ENCODE assay signal across 15 mouse cellular contexts in the genomic region with DNA sequence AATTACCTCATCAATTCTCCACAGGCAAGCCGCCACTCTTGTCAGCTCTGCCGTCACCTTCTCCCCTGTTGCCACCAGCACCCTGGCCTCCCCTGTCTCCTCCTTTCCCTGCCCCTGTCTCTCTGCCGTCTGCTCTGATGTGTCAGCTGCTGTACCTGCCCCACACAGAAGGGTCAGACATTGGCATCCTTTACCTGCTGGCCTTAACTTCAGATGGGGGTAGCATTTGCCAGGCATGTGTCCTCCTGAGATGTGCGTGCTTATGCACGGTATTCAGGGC. TPM values are rescaled to one million over a fixed set of nuclear protein-coding genes. Genes with fewer than 3 reads are reported as not detected.
DNase-seq lines count a peak whose midpoint lies in the region; ATAC-seq and TF ChIP-seq lines count a peak whose summit lies in the region.
"Had no signal": no experiment of that assay in that cellular context is flagged by ENCODE, and none has a peak within 500 bp of the region (broad histone marks: within the 10 kb centered on the region; RNA-seq: fewer than 3 reads in every experiment).

No protein-coding gene starts in this region.

- no peak overlapping the region for H3K4me2 ChIP-seq in midbrain, embryonic 12.5 days (replicated peaks)
- no peak overlapping the region for H3K4me2 ChIP-seq in hindbrain, embryonic 11.5 days (replicated peaks; ENCODE audit: low read depth, low read length)
- H3K4me2 ChIP-seq in hindbrain, postnatal 0 days (ENCODE audit: low read depth, low read length) = no peak overlapping the region
- H3K4me2 ChIP-seq in stomach, embryonic 16.5 days (ENCODE audit: low read depth, low read length) = no peak overlapping the region
- H3K4me2 ChIP-seq: embryonic facial prominence, embryonic 15.5 days had no signal

- no peaks in the 10 kb centered on the region for H3K9me3 ChIP-seq in midbrain, embryonic 12.5 days
- H3K9me3 ChIP-seq in midbrain, embryonic 10.5 days (replicated peaks) = no peaks in the 10 kb centered on the region
- H3K9me3 ChIP-seq in hindbrain, embryonic 11.5 days (ENCODE audit: control insufficient read depth, low read length) = no peaks in the 10 kb centered on the region
- no peaks in the 10 kb centered on the region for H3K9me3 ChIP-seq in hindbrain, postnatal 0 days (ENCODE audit: low read length)
- H3K9me3 ChIP-seq in stomach, embryonic 16.5 days (replicated peaks; ENCODE audit: control insufficient read depth, low read length) = no peaks in the 10 kb centered on the region
- H3K9me3 ChIP-seq: embryonic facial prominence, embryonic 15.5 days had no signal

- WGBS in midbrain, embryonic 12.5 days = 86% methylated on average over 5 of the region's 5 CpGs
- WGBS in midbrain, embryonic 10.5 days = 86% methylated on average over 5 of the region's 5 CpGs
- WGBS in hindbrain, embryonic 11.5 days = 81% methylated on average over 5 of the region's 5 CpGs
- 37% methylated on average over 5 of the region's 5 CpGs for WGBS in hindbrain, postnatal 0 days
- 62% methylated on average over 5 of the region's 5 CpGs for WGBS in stomach, embryonic 16.5 days

- H3K4me1 ChIP-seq in midbrain, embryonic 12.5 days = peaks cover 6% of the 10 kb centered on the region; the same call in 1 of the 2 replicates
- H3K4me1 ChIP-seq in midbrain, embryonic 10.5 days = no peaks in the 10 kb centered on the region
- H3K4me1 ChIP-seq in hindbrain, embryonic 11.5 days (replicated peaks; ENCODE audit: control insufficient read depth, insufficient read depth, low read length) = 0 out of 2 replicates have a peak, but pooled peaks cover 2% of the 10 kb centered on the region
- no peaks in the 10 kb centered on the region for H3K4me1 ChIP-seq in hindbrain, postnatal 0 days (ENCODE audit: insufficient read depth, low read length)
- peaks cover 8% of the 10 kb centered on the region; the same call in 1 of the 2 replicates for H3K4me1 ChIP-seq in stomach, embryonic 16.5 days (ENCODE audit: control insufficient read depth, insufficient read depth, low read length)
- H3K4me1 ChIP-seq: embryonic facial prominence, embryonic 15.5 days had no signal

- DNase-seq in midbrain, embryonic 10.5 days (ENCODE audit: low spot score) = no peak
- DNase-seq in hindbrain, embryonic 11.5 days (ENCODE audit: low spot score) = no peak
- no peak for DNase-seq in hindbrain, postnatal 0 days (ENCODE audit: low spot score)
- DNase-seq in T-cell, adult 2 months (ENCODE audit: low spot score) = no peak
- DNase-seq in heart, postnatal 4 days = no peak
- DNase-seq: kidney, adult 18-20 months; lung, adult 2 months had no signal

- H3K27me3 ChIP-seq in midbrain, embryonic 12.5 days = no peaks in the 10 kb centered on the region
- H3K27me3 ChIP-seq in midbrain, embryonic 10.5 days (ENCODE audit: low read depth, poor library complexity, severe bottlenecking) = no peaks in the 10 kb centered on the region
- H3K27me3 ChIP-seq in hindbrain, embryonic 11.5 days (ENCODE audit: control insufficient read depth, insufficient read depth, low read length) = no peaks in the 10 kb centered on the region
- H3K27me3 ChIP-seq in hindbrain, postnatal 0 days (ENCODE audit: insufficient read depth, low read length) = no peaks in the 10 kb centered on the region
- no peaks in the 10 kb centered on the region for H3K27me3 ChIP-seq in stomach, embryonic 16.5 days (ENCODE audit: control insufficient read depth, insufficient read depth, low read length)
- H3K27me3 ChIP-seq: embryonic facial prominence, embryonic 15.5 days had no signal

- H3K36me3 ChIP-seq in midbrain, embryonic 12.5 days = peaks cover 13% of the 10 kb centered on the region
- peaks cover 24% of the 10 kb centered on the region for H3K36me3 ChIP-seq in midbrain, embryonic 10.5 days
- no peaks in the 10 kb centered on the region for H3K36me3 ChIP-seq in hindbrain, embryonic 11.5 days (ENCODE audit: control insufficient read depth, insufficient read depth, low read length)
- H3K36me3 ChIP-seq in hindbrain, postnatal 0 days (ENCODE audit: insufficient read depth, low read length) = peaks cover 13% of the 10 kb centered on the region; the same call in 1 of the 2 replicates
- no peaks in the 10 kb centered on the region for H3K36me3 ChIP-seq in stomach, embryonic 16.5 days (ENCODE audit: control insufficient read depth, insufficient read depth, low read length)

- H3K9ac ChIP-seq in midbrain, embryonic 12.5 days (replicated peaks) = no peak overlapping the region
- no peak overlapping the region; the same call in 1 of the 2 replicates for H3K9ac ChIP-seq in hindbrain, embryonic 11.5 days (ENCODE audit: low read depth, low read length)
- H3K9ac ChIP-seq in hindbrain, postnatal 0 days (replicated peaks; ENCODE audit: low read length) = peak overlapping the region; percentile 37; the same call in 1 of the 2 replicates
- H3K9ac ChIP-seq in stomach, embryonic 16.5 days (ENCODE audit: low read length) = no peak overlapping the region
- H3K9ac ChIP-seq: embryonic facial prominence, embryonic 15.5 days had no signal

- no peak for ATAC-seq in midbrain, embryonic 12.5 days (ENCODE audit: low FRiP score, low read depth)
- ATAC-seq in hindbrain, embryonic 11.5 days (ENCODE audit: low FRiP score) = no peak
- ATAC-seq in hindbrain, postnatal 0 days = no peak
- no peak for ATAC-seq in stomach, embryonic 16.5 days (ENCODE audit: insufficient read depth, low FRiP score)
- ATAC-seq: CD4-positive, CD25-positive, alpha-beta regulatory T cell, adult 4 months had no signal

- H3K27ac ChIP-seq in midbrain, embryonic 12.5 days (replicated peaks) = peak overlapping the region; percentile 52; the same call in 1 of the 2 replicates
- H3K27ac ChIP-seq in midbrain, embryonic 10.5 days (replicated peaks) = no peak overlapping the region
- peak overlapping the region; percentile 72 for H3K27ac ChIP-seq in hindbrain, embryonic 11.5 days (ENCODE audit: low read depth, low read length)
- peak overlapping the region; percentile 52 for H3K27ac ChIP-seq in hindbrain, postnatal 0 days
- 0 out of 2 replicates have a peak overlapping the region, but pooled peaks have one; percentile 3 for H3K27ac ChIP-seq in stomach, embryonic 16.5 days (ENCODE audit: low read length)
- H3K27ac ChIP-seq: embryonic facial prominence, embryonic 15.5 days had no signal

- no peak overlapping the region for H3K4me3 ChIP-seq in midbrain, embryonic 12.5 days
- no peak overlapping the region for H3K4me3 ChIP-seq in midbrain, embryonic 10.5 days
- H3K4me3 ChIP-seq in hindbrain, embryonic 11.5 days (ENCODE audit: low read depth, low read length) = no peak overlapping the region
- no peak overlapping the region for H3K4me3 ChIP-seq in hindbrain, postnatal 0 days (ENCODE audit: low read length)
- no peak overlapping the region for H3K4me3 ChIP-seq in stomach, embryonic 16.5 days (replicated peaks; ENCODE audit: low read length)
- H3K4me3 ChIP-seq: embryonic facial prominence, embryonic 15.5 days had no signal

- no peak for TF ChIP-seq CTCF in hindbrain, postnatal 0 days (IDR thresholded peaks at IDR 0.05; ENCODE audit: low read depth)

RNA-seq across cellular contexts. Expression of gene Acsf3, which starts 18.8 kb away (rescaled TPM):
- 16.9 and 17.3 TPM in 2 replicates for polyA plus RNA-seq in midbrain, embryonic 12.5 days (2016; fragmentation: Nextera tagmentation; extraction: Ambion mirVana)
- polyA plus RNA-seq in midbrain, embryonic 10.5 days (2016; fragmentation: Nextera tagmentation; extraction: Ambion mirVana) = 17.8 and 18.6 TPM in 2 replicates
- 11.5 and 15.4 TPM in 2 replicates for polyA plus RNA-seq in hindbrain, embryonic 11.5 days (2014; fragmentation: Nextera tagmentation; extraction: Ambion mirVana)
- total RNA-seq in hindbrain, postnatal 0 days (2014; rRNA removed) = 19.9 and 22.3 TPM in 2 replicates
- polyA plus RNA-seq in hindbrain, postnatal 0 days (2015; fragmentation: Nextera tagmentation; extraction: Ambion mirVana) = 18.6 and 20.6 TPM in 2 replicates
- polyA plus RNA-seq in stomach, embryonic 16.5 days (2015; fragmentation: Nextera tagmentation; extraction: Ambion mirVana) = 20.1 and 20.9 TPM in 2 replicates
- total RNA-seq in heart, postnatal 4 days (2021) = 10 to 100 TPM; 23.8 to 24.9 TPM

RNA-seq across cellular contexts. Expression of gene Cdh15, which starts 53.7 kb away (rescaled TPM):
- 0.43 and 0.76 TPM in 2 replicates for polyA plus RNA-seq in midbrain, embryonic 12.5 days (2016; fragmentation: Nextera tagmentation; extraction: Ambion mirVana)
- 0.51 and 0.54 TPM in 2 replicates for polyA plus RNA-seq in midbrain, embryonic 10.5 days (2016; fragmentation: Nextera tagmentation; extraction: Ambion mirVana)
- polyA plus RNA-seq in hindbrain, embryonic 11.5 days (2014; fragmentation: Nextera tagmentation; extraction: Ambion mirVana) = 0.86 and 1.7 TPM in 2 replicates
- total RNA-seq in hindbrain, postnatal 0 days (2014; rRNA removed) = 0.72 and 0.84 TPM in 2 replicates
- polyA plus RNA-seq in hindbrain, postnatal 0 days (2015; fragmentation: Nextera tagmentation; extraction: Ambion mirVana) = 2.3 and 2.4 TPM in 2 replicates
- 0.71 and 3.0 TPM in 2 replicates for polyA plus RNA-seq in stomach, embryonic 16.5 days (2015; fragmentation: Nextera tagmentation; extraction: Ambion mirVana)
- under 1 TPM in 1 of 2 experiments, not detected in 1; 0.16 TPM for total RNA-seq in heart, postnatal 4 days (2021)
- total RNA-seq: heart, postnatal 25 days; liver, adult 2 months; megakaryocyte progenitor cell, adult 5-6 weeks had no signal
- polyA plus RNA-seq: small intestine, adult 2 months had no signal
